8 mouse cellular contexts compared by ENCODE assay signal in the genomic region with DNA sequence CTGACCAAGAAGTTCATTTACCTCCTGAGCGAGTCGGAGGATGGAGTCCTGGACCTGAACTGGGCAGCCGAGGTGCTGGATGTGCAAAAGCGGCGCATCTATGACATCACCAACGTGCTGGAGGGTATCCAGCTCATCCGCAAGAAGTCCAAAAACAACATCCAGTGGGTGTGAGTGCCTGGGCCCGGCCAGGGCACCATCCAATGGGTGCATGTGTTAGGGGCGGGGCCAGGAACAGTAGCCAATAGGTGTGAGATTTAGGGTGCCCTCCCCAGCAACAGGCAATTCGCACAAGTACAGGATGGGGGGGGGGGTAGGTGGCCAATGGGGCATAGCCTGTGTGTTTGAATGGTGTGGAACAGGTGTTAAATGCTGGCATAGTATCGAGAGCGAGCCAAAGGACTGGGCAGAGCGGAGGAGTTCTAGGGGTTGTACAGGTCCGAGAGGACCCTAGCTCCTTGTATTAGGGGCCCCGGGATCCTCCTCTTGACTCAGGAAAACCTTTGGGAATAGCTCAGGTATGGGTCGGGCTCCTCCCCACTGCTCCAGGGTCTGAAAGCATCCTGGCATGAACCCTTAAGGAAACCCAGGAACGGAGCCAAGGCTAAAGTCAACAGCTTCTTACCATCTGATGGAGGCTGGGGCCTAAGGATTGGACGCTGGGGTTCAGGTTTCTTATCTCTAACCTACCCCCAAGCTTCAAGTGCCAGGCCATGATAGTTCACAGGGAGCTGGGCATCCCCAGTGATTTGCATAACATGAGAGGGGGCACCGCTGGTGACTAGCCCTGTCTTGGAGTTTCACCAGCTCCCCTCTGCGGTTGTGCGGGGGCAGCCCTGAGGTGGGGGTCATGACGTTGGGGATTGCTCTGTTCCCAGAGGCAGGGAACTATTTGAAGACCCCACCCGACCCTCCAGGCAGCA. TPM values are rescaled to one million over a fixed set of nuclear protein-coding genes. Genes with fewer than 3 reads are reported as not detected.
DNase-seq lines count a peak whose midpoint lies in the region; ATAC-seq and TF ChIP-seq lines count a peak whose summit lies in the region.

No protein-coding gene starts in this region.

- ATAC-seq in heart, embryonic 13.5 days (ENCODE audit: extremely low read depth, insufficient number of reproducible peaks, low FRiP score, low TSS enrichment), result peak; percentile 76
- peak; percentile 90 for ATAC-seq in kidney, postnatal 0 days (replicated peaks; ENCODE audit: low FRiP score, low read depth)
- peak; percentile 61 for ATAC-seq in liver, embryonic 12.5 days
- peak; percentile 71; the same call in 1 of the 2 replicates for ATAC-seq in stomach, embryonic 15.5 days (ENCODE audit: insufficient read depth, low FRiP score, low read depth)

- H3K4me2 ChIP-seq in heart, embryonic 13.5 days, result peak overlapping the region; percentile 71
- peak overlapping the region; percentile 59 for H3K4me2 ChIP-seq in kidney, postnatal 0 days (ENCODE audit: low read length)
- peak overlapping the region; percentile 91 for H3K4me2 ChIP-seq in liver, embryonic 12.5 days
- H3K4me2 ChIP-seq in stomach, embryonic 15.5 days, result peak overlapping the region; percentile 47

- peak; percentile 91 to 94 for DNase-seq in B cell, adult 2 months
- DNase-seq in fibroblast of lung, adult 2 months (ENCODE audit: low read depth), result peak; percentile 72
- peak; percentile 84 for DNase-seq in kidney, postnatal 0 days (ENCODE audit: low spot score)
- DNase-seq in natural killer cell, adult 2 months (ENCODE audit: low spot score in 2 of 2), result peak; percentile 71 to 90

- peaks cover 9% of the 10 kb centered on the region; the same call in 1 of the 2 replicates for H3K36me3 ChIP-seq in heart, embryonic 13.5 days
- H3K36me3 ChIP-seq in kidney, postnatal 0 days (ENCODE audit: insufficient read depth, low read length), result no peaks in the 10 kb centered on the region
- peaks cover 96% of the 10 kb centered on the region for H3K36me3 ChIP-seq in liver, embryonic 12.5 days
- H3K36me3 ChIP-seq in stomach, embryonic 15.5 days, result no peaks in the 10 kb centered on the region

- no peaks in the 10 kb centered on the region for H3K27me3 ChIP-seq in heart, embryonic 13.5 days (replicated peaks)
- H3K27me3 ChIP-seq in kidney, postnatal 0 days (ENCODE audit: insufficient read depth, low read length), result no peaks in the 10 kb centered on the region
- no peaks in the 10 kb centered on the region for H3K27me3 ChIP-seq in liver, embryonic 12.5 days (replicated peaks)
- no peaks in the 10 kb centered on the region for H3K27me3 ChIP-seq in stomach, embryonic 15.5 days (replicated peaks)

- peak overlapping the region; percentile 78 for H3K27ac ChIP-seq in bone marrow, adult 2 months (ENCODE audit: control insufficient read depth, insufficient read depth, low read depth, low read length, poor library complexity)
- H3K27ac ChIP-seq in heart, embryonic 13.5 days (replicated peaks), result peak overlapping the region; percentile 84
- H3K27ac ChIP-seq in kidney, postnatal 0 days, result peak overlapping the region; percentile 63; the same call in 1 of the 2 replicates
- H3K27ac ChIP-seq in liver, embryonic 12.5 days, result peak overlapping the region; percentile 99
- H3K27ac ChIP-seq in stomach, embryonic 15.5 days, result 0 out of 2 replicates have a peak overlapping the region, but pooled peaks have one; percentile 41

- H3K9ac ChIP-seq in heart, embryonic 13.5 days, result peak overlapping the region; percentile 74
- peak overlapping the region; percentile 46 for H3K9ac ChIP-seq in kidney, postnatal 0 days (ENCODE audit: low read depth, low read length)
- peak overlapping the region; percentile 100 for H3K9ac ChIP-seq in liver, embryonic 12.5 days
- H3K9ac ChIP-seq in stomach, embryonic 15.5 days, result no peak overlapping the region

- WGBS in bone marrow, adult 2 months, result 64% methylated on average over 23 of the region's 23 CpGs
- WGBS in heart, embryonic 13.5 days, result 13% methylated on average over 23 of the region's 23 CpGs
- WGBS in kidney, postnatal 0 days, result 20% methylated on average over 23 of the region's 23 CpGs
- 30% methylated on average over 23 of the region's 23 CpGs for WGBS in liver, embryonic 12.5 days (ENCODE audit: insufficient replicate concordance)
- 30% methylated on average over 23 of the region's 23 CpGs for WGBS in stomach, embryonic 15.5 days

- no peaks in the 10 kb centered on the region for H3K9me3 ChIP-seq in heart, embryonic 13.5 days
- H3K9me3 ChIP-seq in kidney, postnatal 0 days (replicated peaks; ENCODE audit: low read length), result no peaks in the 10 kb centered on the region
- H3K9me3 ChIP-seq in liver, embryonic 12.5 days (replicated peaks), result no peaks in the 10 kb centered on the region
- no peaks in the 10 kb centered on the region for H3K9me3 ChIP-seq in stomach, embryonic 15.5 days

- peaks cover 14% of the 10 kb centered on the region for H3K4me1 ChIP-seq in bone marrow, adult 2 months (ENCODE audit: control insufficient read depth, insufficient read depth, low read length)
- H3K4me1 ChIP-seq in heart, embryonic 13.5 days, result peaks cover 67% of the 10 kb centered on the region
- H3K4me1 ChIP-seq in kidney, postnatal 0 days (replicated peaks; ENCODE audit: insufficient read depth, low read length), result no peaks in the 10 kb centered on the region; the same call in none of the 2 replicates
- peaks cover 87% of the 10 kb centered on the region for H3K4me1 ChIP-seq in liver, embryonic 12.5 days
- peaks cover 47% of the 10 kb centered on the region for H3K4me1 ChIP-seq in stomach, embryonic 15.5 days

- peak overlapping the region; percentile 45 for H3K4me3 ChIP-seq in bone marrow, adult 2 months (replicated peaks; ENCODE audit: control insufficient read depth, low read depth, low read length)
- H3K4me3 ChIP-seq in heart, embryonic 13.5 days, result peak overlapping the region; percentile 50
- peak overlapping the region; percentile 30; the same call in 1 of the 2 replicates for H3K4me3 ChIP-seq in kidney, postnatal 0 days (replicated peaks; ENCODE audit: low read depth, low read length)
- peak overlapping the region; percentile 84 for H3K4me3 ChIP-seq in liver, embryonic 12.5 days
- H3K4me3 ChIP-seq in stomach, embryonic 15.5 days (replicated peaks), result peak overlapping the region; percentile 25

- no peak for TF ChIP-seq CTCF in bone marrow, adult 2 months (IDR thresholded peaks at IDR 0.05; ENCODE audit: control insufficient read depth, insufficient read depth, low read length)
- TF ChIP-seq CTCF in kidney, postnatal 0 days (IDR thresholded peaks at IDR 0.05; ENCODE audit: low read depth), result no peak

- TF ChIP-seq POLR2A in bone marrow, adult 2 months (IDR thresholded peaks at IDR 0.05; ENCODE audit: borderline replicate concordance, control insufficient read depth, low read depth, low read length), result no peak

RNA-seq across cellular contexts. Expression of a gene that starts 8.5 kb away (rescaled TPM):
- polyA plus RNA-seq in bone marrow, adult 2 months (2011; ENCODE audit: insufficient read depth, insufficient read length, low replicate concordance, missing spikeins), result 146 and 157 TPM in 2 replicates
- polyA plus RNA-seq in heart, embryonic 13.5 days (2015; fragmentation: Nextera tagmentation; extraction: Ambion mirVana), result 6.2 and 6.6 TPM in 2 replicates
- polyA plus RNA-seq in kidney, postnatal 0 days (2015; fragmentation: Nextera tagmentation; extraction: Ambion mirVana), result 3.2 and 3.8 TPM in 2 replicates
- 63.4 and 69.1 TPM in 2 replicates for polyA plus RNA-seq in liver, embryonic 12.5 days (2016; fragmentation: Nextera tagmentation; extraction: Ambion mirVana)
- 8.6 and 11.4 TPM in 2 replicates for polyA plus RNA-seq in stomach, embryonic 15.5 days (2015; fragmentation: Nextera tagmentation; extraction: Ambion mirVana)

RNA-seq across cellular contexts. Expression of a gene that starts 25.5 kb away (rescaled TPM):
- 0.23 and 0.60 TPM in 2 replicates for polyA plus RNA-seq in bone marrow, adult 2 months (2011; ENCODE audit: insufficient read depth, insufficient read length, low replicate concordance, missing spikeins)
- polyA plus RNA-seq in heart, embryonic 13.5 days (2015; fragmentation: Nextera tagmentation; extraction: Ambion mirVana), result 2.6 and 3.4 TPM in 2 replicates
- polyA plus RNA-seq in kidney, postnatal 0 days (2015; fragmentation: Nextera tagmentation; extraction: Ambion mirVana), result 2.7 and 3.0 TPM in 2 replicates
- polyA plus RNA-seq in liver, embryonic 12.5 days (2016; fragmentation: Nextera tagmentation; extraction: Ambion mirVana), result 1.5 and 1.9 TPM in 2 replicates
- polyA plus RNA-seq in stomach, embryonic 15.5 days (2015; fragmentation: Nextera tagmentation; extraction: Ambion mirVana), result 6.4 and 7.8 TPM in 2 replicates

RNA-seq across cellular contexts. Expression of a gene that starts 37.4 kb away (rescaled TPM):
- polyA plus RNA-seq in bone marrow, adult 2 months (2011; ENCODE audit: insufficient read depth, insufficient read length, low replicate concordance, missing spikeins), result 14.5 and 33.8 TPM in 2 replicates
- polyA plus RNA-seq in heart, embryonic 13.5 days (2015; fragmentation: Nextera tagmentation; extraction: Ambion mirVana), result 288 and 305 TPM in 2 replicates
- polyA plus RNA-seq in kidney, postnatal 0 days (2015; fragmentation: Nextera tagmentation; extraction: Ambion mirVana), result 764 and 829 TPM in 2 replicates
- 80.9 and 88.1 TPM in 2 replicates for polyA plus RNA-seq in liver, embryonic 12.5 days (2016; fragmentation: Nextera tagmentation; extraction: Ambion mirVana)
- 274 and 292 TPM in 2 replicates for polyA plus RNA-seq in stomach, embryonic 15.5 days (2015; fragmentation: Nextera tagmentation; extraction: Ambion mirVana)

Comparison
In these comparisons a context has a peak if more than half of its experiments do, and no peak if none do; other contexts are left out.
1. Peak in every context shown above with its lines: DNase-seq, ATAC-seq, H3K4me3 ChIP-seq and H3K27ac ChIP-seq.
2. H3K27ac ChIP-seq: peak in every context shown above with its lines; median percentile 99 in liver, embryonic 12.5 days; 84 in heart, embryonic 13.5 days; 78 in bone marrow, adult 2 months; 63 in kidney, postnatal 0 days; 41 in stomach, embryonic 15.5 days.
3. H3K4me3 ChIP-seq: peak in every context shown above with its lines; median percentile 84 in liver, embryonic 12.5 days; 50 in heart, embryonic 13.5 days; 45 in bone marrow, adult 2 months; 30 in kidney, postnatal 0 days; 25 in stomach, embryonic 15.5 days.